Mouse (Mus musculus) gonadal fat pad, adult 2 months (tissue): ENCODE measurements at regions not wholly inside any gene's neighbourhood (a gene's known extent, or its start where the extent isn't known, plus 50 kb on each side); places are given as distances from the start of the nearest gene placed in this dataset.

ENCODE experiments used
- DNase-seq: peaks from one replicate; pipeline ENCODE4 v3.0.0-alpha.2; 2012; ENCODE audit warnings: low read depth

GRCm38 (mm10) chr12:54454606-54455005, 201.8 kb downstream of the Sptssa start:
- DNase-seq: no peak

- DNase-seq: no peak
Measured at GRCm38 (mm10) chr12:54453343-54453742, 203.0 kb downstream of the Sptssa start.

GRCm38 (mm10) chr12:54450369-54450768, 206.0 kb downstream of the Sptssa start:
- DNase-seq: no peak

- no peak for DNase-seq
Measured at GRCm38 (mm10) chr12:54448221-54448620, 208.2 kb downstream of the Sptssa start.

- DNase-seq: no peak
Measured at GRCm38 (mm10) chr12:54447354-54447753, 209.0 kb downstream of the Sptssa start.

GRCm38 (mm10) chr12:54446356-54446755, 210.0 kb downstream of the Sptssa start:
- DNase-seq: no peak

GRCm38 (mm10) chr12:54444416-54444815, 212.0 kb downstream of the Sptssa start:
- no peak for DNase-seq

DNA sequence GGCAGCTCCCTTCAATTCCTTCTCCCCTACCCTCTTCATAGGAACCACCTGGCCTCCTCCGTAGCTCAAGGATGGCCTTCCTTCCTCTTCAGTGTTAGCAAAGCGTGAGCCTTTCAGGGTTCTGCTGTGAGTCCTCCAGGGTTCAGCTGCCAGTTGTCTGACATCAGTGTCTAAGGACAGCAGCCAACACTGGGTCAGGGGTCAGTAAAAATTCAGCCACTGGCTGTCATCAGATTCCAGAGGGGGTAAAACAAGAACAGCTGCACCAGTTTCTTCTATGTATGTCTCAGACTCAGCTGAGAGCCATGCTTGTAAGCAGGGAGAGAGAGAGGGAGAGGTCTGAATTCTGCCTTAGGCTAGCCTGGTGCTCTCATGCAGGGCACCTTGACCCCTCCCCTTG, 213.1 kb downstream of the Sptssa start:
- no peak for DNase-seq

DNA sequence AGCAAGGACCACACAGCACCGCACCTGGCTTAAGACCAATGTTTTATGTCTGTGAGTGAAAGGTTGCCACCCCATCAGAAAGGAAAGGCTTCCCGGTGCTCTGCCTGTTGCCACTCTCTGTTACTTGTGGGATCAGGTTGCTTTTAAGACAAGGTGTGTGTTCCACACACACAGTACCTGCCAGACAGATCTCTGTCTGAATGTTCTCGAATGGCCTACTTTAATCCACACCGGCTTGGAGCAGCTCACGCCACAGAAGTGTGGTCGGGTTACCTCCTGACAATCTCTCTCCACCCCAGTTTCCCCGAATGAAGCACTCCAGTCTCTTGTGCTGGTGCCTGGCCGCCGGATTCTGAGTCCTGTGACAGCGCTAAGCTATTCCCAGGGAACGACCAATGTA, 214.0 kb downstream of the Sptssa start:
- DNase-seq: no peak

DNA sequence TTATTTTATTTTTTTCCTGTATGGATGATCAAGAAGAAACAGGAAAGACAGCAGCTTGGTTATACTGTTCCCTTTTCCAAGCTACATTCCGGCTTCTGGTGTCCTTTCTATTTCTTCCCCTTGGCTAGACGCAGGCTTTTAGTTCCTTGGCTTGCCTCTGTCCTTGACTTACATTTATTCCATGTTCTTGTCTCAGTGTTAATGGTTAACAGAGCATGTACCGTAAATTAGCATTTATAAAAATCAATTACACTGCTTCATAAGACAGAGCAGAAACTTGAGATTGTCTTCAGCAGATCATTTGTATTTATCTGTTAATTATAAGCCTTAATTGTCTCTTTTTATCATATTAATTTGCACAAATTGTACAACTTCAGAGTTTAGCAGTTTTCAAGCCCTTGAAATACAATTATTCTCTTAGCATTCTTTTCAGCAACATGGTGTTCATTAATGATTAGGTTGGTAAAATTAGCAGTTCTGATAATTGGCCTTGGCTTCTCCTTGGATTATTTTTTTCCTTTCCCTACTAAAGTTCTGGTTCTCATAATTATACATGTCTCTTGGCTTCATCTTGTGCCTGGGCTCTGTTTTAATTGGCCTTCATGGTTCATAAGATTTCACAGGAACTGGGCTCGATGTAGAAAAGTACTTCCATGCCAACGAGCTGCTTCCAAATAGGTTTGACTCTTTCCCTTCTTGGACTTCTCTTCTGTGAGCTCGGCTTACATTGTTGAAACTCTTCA, 215.4 kb downstream of the Sptssa start:
- no peak for DNase-seq

DNA sequence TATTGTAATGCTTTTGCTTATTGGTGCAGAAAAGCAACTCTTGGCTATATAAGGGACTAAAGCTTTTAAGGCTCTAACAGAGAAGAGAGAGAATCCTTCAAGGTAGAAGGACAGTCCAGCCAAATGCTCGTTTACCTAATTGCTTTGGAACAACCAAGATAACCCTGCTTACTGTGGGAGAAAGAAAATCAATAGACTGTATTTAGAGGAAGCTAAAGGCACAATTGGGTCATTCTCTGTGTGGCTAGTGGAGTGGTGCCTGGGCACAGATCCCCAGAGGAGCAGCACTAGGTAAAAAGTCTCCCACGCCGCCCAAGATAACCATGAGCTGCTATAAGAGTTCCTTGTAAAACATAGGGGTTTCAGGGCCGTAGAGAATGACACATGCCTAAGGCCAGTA, 217.6 kb downstream of the Sptssa start:
- no peak for DNase-seq

GRCm38 (mm10) chr12:54425236-54425635, 221.6 kb upstream of the Egln3 start:
- DNase-seq: no peak

DNA sequence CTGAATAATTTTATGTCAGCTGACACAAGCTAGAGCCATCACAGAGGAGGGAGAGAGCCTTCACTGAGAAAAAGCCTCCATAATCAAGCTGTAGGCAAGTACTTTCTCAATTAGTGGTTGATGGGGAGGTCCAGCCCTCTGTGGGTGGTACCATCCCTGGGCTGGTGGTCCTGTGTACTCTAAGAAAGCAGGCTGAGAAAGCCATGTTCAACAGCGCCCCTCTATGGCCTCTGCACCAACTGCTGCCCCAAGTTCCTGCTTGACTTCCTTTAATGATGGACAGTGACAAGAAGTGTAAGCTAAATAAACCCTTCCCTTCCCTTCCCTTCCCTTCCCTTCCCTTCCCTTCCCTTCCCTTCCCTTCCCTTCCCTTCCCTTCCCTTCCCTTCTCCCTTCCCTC, 211.2 kb upstream of the Egln3 start:
- DNase-seq: no peak

DNA sequence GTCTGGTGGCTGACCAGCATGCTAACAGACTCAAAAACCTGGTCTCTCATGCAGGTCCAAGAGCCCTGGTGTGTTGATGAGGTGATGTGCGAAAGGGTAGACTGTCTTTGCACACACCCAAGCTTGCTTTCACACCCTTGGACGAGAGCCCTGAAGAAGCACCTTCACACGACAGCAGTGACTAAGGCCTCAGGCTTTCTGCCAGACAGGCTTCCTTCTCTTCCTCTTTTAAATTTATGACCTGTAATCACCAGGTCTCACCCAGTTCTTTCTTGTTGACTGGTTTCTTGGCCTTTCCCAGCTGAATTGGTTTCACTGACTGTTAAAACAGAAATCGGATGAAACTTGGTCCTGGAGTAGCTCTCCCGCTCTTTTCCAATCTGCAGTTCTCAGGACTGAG, 210.5 kb upstream of the Egln3 start:
- no peak for DNase-seq

GRCm38 (mm10) chr12:54410038-54410605, 206.5 kb upstream of the Egln3 start:
- no peak for DNase-seq

- DNase-seq: no peak
Measured at GRCm38 (mm10) chr12:54408906-54409305, 205.2 kb upstream of the Egln3 start.

- DNase-seq: no peak
Measured at GRCm38 (mm10) chr12:54407301-54407896, 203.7 kb upstream of the Egln3 start.

DNA sequence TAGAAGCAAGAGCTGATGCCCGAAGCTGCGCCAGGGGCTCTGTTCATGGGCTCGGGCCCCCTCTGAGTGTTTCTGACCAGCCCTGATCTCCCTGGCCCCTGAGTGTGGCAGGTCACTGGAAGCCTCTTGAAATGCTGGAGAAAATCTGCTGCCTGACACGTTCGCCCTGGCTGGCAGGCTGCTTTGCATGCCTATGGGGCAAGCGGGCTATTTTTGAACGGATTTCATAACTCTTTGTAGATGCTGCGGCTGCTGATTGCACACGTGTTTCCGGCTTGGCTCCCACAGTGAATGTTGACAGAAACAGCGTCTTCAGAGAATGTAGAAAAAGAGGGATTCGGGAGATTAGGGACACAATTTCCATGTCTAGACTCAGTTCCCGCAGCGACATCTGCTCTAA, 201.4 kb upstream of the Egln3 start:
- DNase-seq: no peak

DNA sequence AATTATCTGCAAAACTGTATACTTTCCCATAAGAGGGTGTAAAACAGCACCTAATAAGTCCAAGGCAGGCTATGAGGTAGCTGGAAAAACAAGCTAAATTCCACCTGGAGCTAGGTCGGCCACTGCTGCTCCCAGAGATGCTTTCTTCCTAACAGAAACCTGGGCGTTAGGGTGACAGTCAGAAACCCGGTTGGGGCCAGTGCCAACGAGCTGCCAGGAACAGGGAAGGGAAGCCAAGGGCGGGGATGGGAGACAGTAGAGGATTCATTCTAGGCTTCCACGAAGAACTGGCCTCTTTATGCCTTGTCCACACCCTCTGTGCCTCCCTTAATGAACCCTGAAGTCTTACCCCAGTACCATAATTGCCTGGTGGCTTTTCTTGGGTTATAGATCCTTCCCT, 198.9 kb upstream of the Egln3 start:
- no peak for DNase-seq

- DNase-seq: no peak
Measured at GRCm38 (mm10) chr12:54401665-54402064, 198.0 kb upstream of the Egln3 start.

DNA sequence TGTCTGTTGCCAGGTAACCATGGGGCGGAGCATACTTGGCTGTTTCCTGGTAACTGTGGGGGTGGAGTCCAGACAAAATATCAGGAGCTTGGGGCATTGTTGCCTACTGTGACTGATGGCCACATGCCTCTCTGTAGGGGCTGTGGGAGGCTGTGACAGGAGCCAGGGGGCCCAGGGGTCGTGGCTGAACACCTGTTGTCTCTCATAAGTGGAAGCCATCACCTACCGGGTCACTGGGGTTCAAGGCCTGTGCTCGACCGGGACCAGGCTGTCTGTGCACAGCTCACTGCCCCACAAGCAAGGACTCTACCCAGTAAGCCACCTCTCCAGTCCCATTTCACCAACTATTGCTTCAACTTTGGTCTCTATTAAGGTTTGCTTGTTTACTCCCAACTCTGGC, 196.4 kb upstream of the Egln3 start:
- DNase-seq: no peak

GRCm38 (mm10) chr12:54398080-54398479, 194.4 kb upstream of the Egln3 start:
- no peak for DNase-seq

DNA sequence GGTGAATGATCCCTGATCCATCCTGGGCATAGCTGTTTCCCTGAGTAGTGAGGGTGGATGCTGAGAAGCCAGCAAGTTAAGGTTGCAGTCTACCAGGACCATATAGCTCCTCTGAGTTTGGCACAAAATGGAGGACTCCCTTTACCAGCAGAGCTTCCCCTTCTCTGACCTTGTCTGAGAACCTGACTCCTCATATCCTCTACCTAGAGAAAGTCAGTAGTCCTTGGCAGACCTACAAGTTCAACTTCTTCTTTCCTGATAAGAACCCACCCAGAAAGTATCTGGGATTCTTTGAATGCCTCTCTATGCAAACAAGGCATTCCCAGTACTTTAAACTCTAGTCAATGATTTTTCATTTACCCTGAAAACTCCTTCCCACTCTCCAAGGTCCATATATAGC, 193.3 kb upstream of the Egln3 start:
- DNase-seq: no peak
